Mouse (Mus musculus) ES-Bruce4 (cell line): ENCODE results near the gene Ttc28.
"Not testable (repeated sequence)": the region's sequence is repeated elsewhere in the genome, so short reads cannot be mapped to it uniquely, and the experiment has no call there.

Experiments used
- CTCF ChIP-seq: IDR thresholded peaks from one replicate; pipeline ENCODE4 v1.8.1; 2011; ENCODE audit warnings: low read depth, low read length
- EP300 ChIP-seq: IDR thresholded peaks from 2 replicates; pipeline ENCODE4 v1.6.1; 2011; ENCODE audit warnings: low read depth, low read length; ENCODE audit not compliant: insufficient read depth
- POLR2A ChIP-seq: IDR thresholded peaks from one replicate; pipeline ENCODE4 v1.8.1; 2011; ENCODE audit warnings: low read length; ENCODE audit not compliant: insufficient read depth

GRCm38 (mm10) chr5:110878526-110878925 is 1.1 kb upstream of the Ttc28 start:
- TF ChIP-seq CTCF, POLR2A, EP300: not testable (repeated sequence)
